Mouse (Mus musculus) forebrain, embryonic 14.5 days (tissue): ENCODE results near the gene Olfr693. TPM values are rescaled to one million over a fixed set of nuclear protein-coding genes. Genes with fewer than 3 reads are reported as not detected.

ENCODE experiments used
- ATAC-seq: fragments of 200-750 bp; cut with Nextera tagmentation; 2 replicates; pipeline ENCODE4 v1.8.0; 2017; ENCODE audit warnings: mild to moderate bottlenecking, moderate library complexity
- DNase-seq: peaks from one replicate; pipeline ENCODE4 v3.0.0-alpha.2; 2015; ENCODE audit warnings: low spot score
- H3K27ac ChIP-seq: fragments of 300-500 bp; sonication (generic); 2 replicates; pipeline ENCODE4 v1.5.1; 2014; ENCODE audit warnings: low read depth, mild to moderate bottlenecking, control low read depth, low read length, moderate library complexity
- H3K27me3 ChIP-seq: fragments of 300-500 bp; sonication (generic); replicated peaks from 2 replicates; pipeline ENCODE4 v1.6.1; 2014; ENCODE audit warnings: low read length, control low read depth, mixed read lengths; ENCODE audit not compliant: control insufficient read depth, insufficient read depth
- H3K36me3 ChIP-seq: fragments of 300-500 bp; sonication (generic); 2 replicates; pipeline ENCODE4 v1.6.1; 2014; ENCODE audit warnings: low read length, control low read depth; ENCODE audit not compliant: control insufficient read depth, insufficient read depth
- H3K4me1 ChIP-seq: fragments of 300-500 bp; sonication (generic); 2 replicates; pipeline ENCODE4 v1.6.1; 2014; ENCODE audit warnings: antibody characterized with exemption, low read length, control low read depth; ENCODE audit not compliant: control insufficient read depth, insufficient read depth
- H3K4me2 ChIP-seq: fragments of 300-500 bp; sonication (generic); 2 replicates; pipeline ENCODE4 v1.6.1; 2014; ENCODE audit warnings: mild to moderate bottlenecking, control low read depth, low read length
- H3K4me3 ChIP-seq: fragments of 300-500 bp; sonication (generic); 2 replicates; pipeline ENCODE4 v1.5.1; 2014; ENCODE audit warnings: low read depth, low read length, control low read depth
- H3K9ac ChIP-seq: fragments of 300-500 bp; sonication (generic); 2 replicates; pipeline ENCODE4 v1.6.1; 2014; ENCODE audit warnings: mild to moderate bottlenecking, low read length, control low read depth, moderate library complexity
- H3K9me3 ChIP-seq: fragments of 300-500 bp; sonication (generic); replicated peaks from 2 replicates; pipeline ENCODE4 v1.6.1; 2016; ENCODE audit warnings: low read length, control low read depth, mixed read lengths; ENCODE audit not compliant: control insufficient read depth
- WGBS: fragments of 180-500 bp; shearing (Covaris S2); extraction: QIAGEN DNeasy Blood & Tissue Kit; methylation state at CpG from one replicate; pipeline ENCODE4 v1.1.7; 2014; 5-methylcytosine and 5-hydroxymethylcytosine counted together
- polyA plus RNA-seq: library from polyadenylated mRNA; unstranded; fragments of >200 nt; fragmentation: Nextera tagmentation; extraction: Ambion mirVana; gene quantifications from 2 replicates; pipeline ENCODE4 v1.2.1, GENCODE M21; 2014

Olfr693 gene
- polyA plus RNA-seq, 1 experiment from 2014 or later: not detected

GRCm38 (mm10) chr7:106651555-106652343, 28.6 kb downstream of the Olfr693 start:
- H3K9ac ChIP-seq: no peak overlapping the region

GRCm38 (mm10) chr7:106649774-106650173, 30.6 kb downstream of the Olfr693 start:
- Histone ChIP-seq H3K36me3 (no peaks in the 10 kb centered on the region), H3K27ac (no peak overlapping the region), H3K27me3 (no peaks in the 10 kb centered on the region), H3K4me2 (no peak overlapping the region), H3K9me3 (no peaks in the 10 kb centered on the region), H3K4me1 (no peaks in the 10 kb centered on the region), H3K4me3 (no peak overlapping the region), H3K9ac (no peak overlapping the region)
- DNase-seq: no peak
- 79% methylated on average over 1 of the region's 1 CpGs for WGBS
- ATAC-seq: no peak

More at GRCm38 (mm10) chr7:106651555-106652343, 28.6 kb downstream of the Olfr693 start:
- Histone ChIP-seq H3K4me2 (no peak overlapping the region), H3K36me3 (no peaks in the 10 kb centered on the region), H3K27ac (no peak overlapping the region), H3K9me3 (no peaks in the 10 kb centered on the region), H3K4me1 (no peaks in the 10 kb centered on the region), H3K4me3 (no peak overlapping the region), H3K27me3 (no peaks in the 10 kb centered on the region)
- ATAC-seq (no peak), DNase-seq (no peak)

- H3K27ac ChIP-seq: no peak overlapping the region
- no peak overlapping the region for H3K4me3 ChIP-seq
- H3K9ac ChIP-seq: no peak overlapping the region
- WGBS: 34% methylated on average over 1 of the region's 1 CpGs
- H3K4me1 ChIP-seq: no peaks in the 10 kb centered on the region
- H3K9me3 ChIP-seq: no peaks in the 10 kb centered on the region
- DNase-seq (no peak), ATAC-seq (no peak)
- no peaks in the 10 kb centered on the region for H3K27me3 ChIP-seq
- H3K36me3 ChIP-seq: no peaks in the 10 kb centered on the region
- H3K4me2 ChIP-seq: no peak overlapping the region
Observed at GRCm38 (mm10) chr7:106645261-106645660, 35.1 kb downstream of the Olfr693 start.

GRCm38 (mm10) chr7:106644222-106644870, 36.0 kb downstream of the Olfr693 start:
- H3K4me2 ChIP-seq: no peak overlapping the region
- 72% methylated on average over 3 of the region's 3 CpGs for WGBS
- no peaks in the 10 kb centered on the region for H3K4me1 ChIP-seq
- no peak overlapping the region for H3K9ac ChIP-seq
- ATAC-seq (no peak), DNase-seq (no peak)
- no peak overlapping the region for H3K27ac ChIP-seq
- H3K4me3 ChIP-seq: no peak overlapping the region
- H3K27me3 ChIP-seq: no peaks in the 10 kb centered on the region
- no peaks in the 10 kb centered on the region for H3K9me3 ChIP-seq
- H3K36me3 ChIP-seq: no peaks in the 10 kb centered on the region

- no peak overlapping the region for H3K4me2 ChIP-seq
- no peaks in the 10 kb centered on the region for H3K27me3 ChIP-seq
- no peak for ATAC-seq
- no peak for DNase-seq
- no peak overlapping the region for H3K27ac ChIP-seq
- H3K9ac ChIP-seq: no peak overlapping the region
- H3K9me3 ChIP-seq: no peaks in the 10 kb centered on the region
- whole genome bisulfite sequencing: 89% methylated on average over 1 of the region's 1 CpGs
- H3K4me1 ChIP-seq: no peaks in the 10 kb centered on the region
- no peak overlapping the region for H3K4me3 ChIP-seq
- no peaks in the 10 kb centered on the region for H3K36me3 ChIP-seq
Observed at GRCm38 (mm10) chr7:106640839-106641238, 39.5 kb downstream of the Olfr693 start.

GRCm38 (mm10) chr7:106635560-106635959, 44.8 kb downstream of the Olfr693 start:
- H3K4me2 ChIP-seq: no peak overlapping the region
- no peak overlapping the region for H3K4me3 ChIP-seq
- WGBS: 84% methylated on average over 4 of the region's 4 CpGs
- no peak overlapping the region for H3K9ac ChIP-seq
- no peaks in the 10 kb centered on the region for H3K36me3 ChIP-seq
- DNase-seq (no peak), ATAC-seq (no peak)
- no peak overlapping the region for H3K27ac ChIP-seq
- no peaks in the 10 kb centered on the region for H3K27me3 ChIP-seq
- H3K9me3 ChIP-seq: no peaks in the 10 kb centered on the region
- no peaks in the 10 kb centered on the region for H3K4me1 ChIP-seq

Other genes with a start within 250 kb of the Olfr693 start
- gene Olfr694, start 11.2 kb upstream of the Olfr693 start, polyA plus RNA-seq: not detected in 2 replicates
- gene Olfr695, start 35.8 kb upstream of the Olfr693 start, polyA plus RNA-seq: not detected in 2 replicates
- not detected in 2 replicates for gene Olfr697, start 61.9 kb upstream of the Olfr693 start, polyA plus RNA-seq
- not detected in 2 replicates for gene Olfr698, start 74.8 kb upstream of the Olfr693 start, polyA plus RNA-seq
- not detected in 2 replicates for gene Olfr699, start 112.6 kb upstream of the Olfr693 start, polyA plus RNA-seq
- gene Olfr700, start 128.2 kb upstream of the Olfr693 start, polyA plus RNA-seq: not detected in 2 replicates
- gene Olfr701, start 133.5 kb upstream of the Olfr693 start, polyA plus RNA-seq: not detected in 2 replicates
- not detected in 2 replicates for gene Olfr702, start 153.3 kb upstream of the Olfr693 start, polyA plus RNA-seq
- gene Olfr703, start 162.8 kb upstream of the Olfr693 start, polyA plus RNA-seq: not detected in 2 replicates
- gene Olfr704, start 182.6 kb upstream of the Olfr693 start, polyA plus RNA-seq: not detected in 2 replicates
- not detected in 2 replicates for gene Olfr705, start 196.3 kb upstream of the Olfr693 start, polyA plus RNA-seq
- gene Olfr706, start 207.6 kb upstream of the Olfr693 start, polyA plus RNA-seq: not detected in 2 replicates
- not detected in 2 replicates for gene Olfr707, start 220.7 kb upstream of the Olfr693 start, polyA plus RNA-seq
- gene Olfr1532-ps1, start 227.4 kb upstream of the Olfr693 start, polyA plus RNA-seq: not detected in 2 replicates